Mouse (Mus musculus) lung, adult 2 months (tissue): ENCODE measurements around the gene Foxk2.

ENCODE experiments used
- CTCF ChIP-seq: fragments of 200-500 bp; IDR thresholded peaks from 2 replicates; pipeline ENCODE4 v1.5.1; 2011; ENCODE audit warnings: mild to moderate bottlenecking, low read length, control low read depth; ENCODE audit not compliant: insufficient read depth
- POLR2A ChIP-seq: fragments of 200-500 bp; IDR thresholded peaks from 2 replicates; pipeline ENCODE4 v1.6.1; 2011; ENCODE audit warnings: low read depth, mild to moderate bottlenecking, control low read depth, low read length, borderline replicate concordance; ENCODE audit errors: extremely low read depth

GRCm38 (mm10) chr11:121232706-121233105, 27.1 kb upstream of the Foxk2 start:
- TF ChIP-seq POLR2A (no peak), CTCF (no peak)
